Mouse (Mus musculus) lung, postnatal 25 days (tissue): Measurements from ENCODE around the gene Exosc5.

Experiments used
- DNase-seq: peaks from one replicate; pipeline ENCODE4 v3.0.0; 2022; ENCODE audit warnings: low spot score

Gene Exosc5

DNA sequence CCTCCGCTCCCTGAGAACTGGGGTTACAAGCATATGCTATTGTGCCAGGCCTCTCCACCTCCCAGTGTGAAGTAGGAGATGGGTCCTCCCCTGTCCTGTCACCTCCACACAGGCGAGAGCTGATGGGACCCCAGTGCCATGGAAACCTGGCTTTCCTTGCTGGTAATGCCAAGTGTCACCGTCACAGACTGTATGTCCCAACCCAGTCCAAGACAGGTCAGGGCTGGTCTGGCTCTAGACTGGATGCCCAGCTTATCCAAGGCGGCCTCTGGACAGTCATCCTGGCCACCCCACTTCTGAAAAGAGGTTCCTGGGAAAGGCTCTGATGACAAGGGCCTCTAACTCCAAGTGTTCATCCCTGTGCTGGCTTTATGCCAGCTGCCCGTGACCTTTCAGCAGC, 21.9 kb upstream of the Exosc5 start:
- DNase-seq: no peak

DNA sequence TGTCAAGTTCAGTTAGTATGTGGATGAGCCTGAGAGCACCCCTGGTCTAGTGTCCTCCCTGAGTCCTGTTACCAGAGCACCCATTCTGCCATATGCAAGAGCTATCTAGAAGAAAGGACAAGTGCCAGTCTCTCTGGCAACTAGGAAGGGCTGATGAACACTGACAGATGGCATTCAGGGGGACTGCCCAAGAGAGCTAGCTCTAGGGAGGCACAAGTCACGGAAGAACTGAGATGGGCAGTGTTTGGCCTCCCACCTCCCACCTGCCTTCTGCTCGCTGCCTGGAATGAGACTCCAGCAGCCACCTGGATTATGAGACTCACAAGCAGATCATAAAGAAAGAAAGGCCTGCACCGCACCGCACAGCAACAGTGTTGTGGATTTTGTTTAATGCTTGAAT, 19.2 kb upstream of the Exosc5 start:
- DNase-seq: no peak

GRCm38 (mm10) chr7:25644136-25644535, 14.8 kb upstream of the Exosc5 start:
- DNase-seq: no peak

DNA sequence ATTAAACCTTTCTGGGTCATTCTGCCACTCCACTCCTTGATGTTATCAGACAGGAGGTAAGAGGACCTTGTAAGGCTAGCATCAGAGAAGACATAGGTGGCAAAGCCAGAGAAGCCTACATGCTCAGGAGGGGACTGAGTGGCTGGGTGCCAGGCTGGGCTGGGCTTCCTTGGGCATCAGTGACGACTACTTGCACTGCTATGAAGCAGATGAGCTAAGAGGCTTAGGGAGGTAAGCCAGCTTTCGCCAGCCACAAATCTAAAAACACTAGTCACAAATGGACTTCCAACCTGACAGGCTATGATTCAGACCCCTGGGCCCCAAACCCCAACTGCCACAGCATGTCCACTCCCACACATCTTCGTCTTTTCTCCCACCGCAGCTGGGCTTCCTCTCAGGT, 14.3 kb upstream of the Exosc5 start:
- DNase-seq: no peak

GRCm38 (mm10) chr7:25645074-25645473, 13.9 kb upstream of the Exosc5 start:
- DNase-seq: no peak

DNA sequence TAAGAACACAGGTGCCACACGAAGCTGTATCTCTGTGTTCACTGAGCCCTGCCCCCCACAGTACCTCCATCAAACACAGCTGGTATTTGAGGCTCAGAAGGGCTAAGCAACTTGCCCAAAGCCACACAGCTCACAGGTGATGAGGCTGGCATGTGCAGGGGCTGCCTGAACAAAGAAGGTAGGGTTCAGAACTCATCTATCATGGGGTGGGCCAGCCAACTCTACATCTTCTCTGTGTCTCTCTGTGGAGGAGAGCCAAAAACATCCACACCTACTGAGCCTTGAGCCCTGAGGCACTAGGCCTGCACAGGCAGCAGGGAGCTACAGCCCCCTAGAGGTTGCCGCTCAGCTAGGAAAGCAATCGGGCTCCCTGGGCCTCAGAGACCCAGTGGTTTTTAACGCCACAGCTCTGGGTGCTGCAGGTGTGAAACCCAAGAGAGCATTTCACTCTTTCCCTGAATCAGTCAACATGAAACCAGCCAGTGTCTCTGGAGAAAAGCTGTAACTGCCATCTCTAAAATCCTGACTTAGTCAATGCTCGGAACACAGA, 11.3 kb upstream of the Exosc5 start:
- no peak for DNase-seq

- DNase-seq: peak; percentile 34
Measured at GRCm38 (mm10) chr7:25649839-25650238, 9.1 kb upstream of the Exosc5 start.

DNA sequence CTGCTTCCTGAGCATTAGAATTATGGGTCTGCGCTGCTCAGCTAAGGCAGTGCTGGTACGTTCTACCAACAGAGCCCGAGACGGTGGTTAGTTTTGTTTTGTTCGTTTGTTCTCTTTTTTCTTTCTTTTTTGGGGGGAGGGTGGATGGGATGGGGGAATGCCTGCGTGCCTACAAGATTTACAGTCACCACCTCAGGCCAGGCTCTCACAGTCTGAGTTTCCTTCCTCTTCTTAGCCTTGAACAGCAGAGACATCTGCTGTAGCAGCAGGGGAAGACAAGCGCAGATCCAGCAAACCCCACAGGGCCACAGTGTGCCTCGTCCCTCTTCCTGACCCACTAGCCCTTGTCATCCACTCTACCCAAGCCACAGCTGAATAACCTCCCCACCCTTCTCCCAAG, 7.7 kb upstream of the Exosc5 start:
- peak; percentile 46 for DNase-seq

GRCm38 (mm10) chr7:25652244-25652759, 6.7 kb upstream of the Exosc5 start:
- no peak for DNase-seq

GRCm38 (mm10) chr7:25655601-25656428, 3.1 kb upstream of the Exosc5 start:
- DNase-seq: no peak

DNA sequence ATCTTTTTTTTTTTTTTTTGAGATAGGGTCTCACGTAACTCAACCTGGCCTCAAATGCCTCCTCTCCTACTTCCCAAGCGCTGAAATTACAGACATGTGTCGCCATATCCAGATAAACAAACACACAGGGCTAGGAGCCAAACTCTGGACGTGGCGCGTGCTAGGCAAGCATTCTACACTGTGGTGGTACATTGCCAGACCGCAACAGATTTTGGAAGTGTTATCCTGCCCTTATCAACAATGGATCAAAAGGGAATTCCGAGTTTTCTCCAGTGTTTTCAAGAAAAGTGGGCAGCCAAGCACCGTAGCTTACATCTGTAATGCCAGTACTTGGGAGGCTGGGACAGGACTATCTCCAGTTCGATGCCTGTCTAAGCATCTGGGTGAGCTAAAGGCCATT, 1.2 kb upstream of the Exosc5 start:
- no peak for DNase-seq

GRCm38 (mm10) chr7:25666381-25666780, 7.4 kb downstream of the Exosc5 start:
- DNase-seq: no peak

GRCm38 (mm10) chr7:25669158-25669557, 10.2 kb downstream of the Exosc5 start:
- DNase-seq: no peak

DNA sequence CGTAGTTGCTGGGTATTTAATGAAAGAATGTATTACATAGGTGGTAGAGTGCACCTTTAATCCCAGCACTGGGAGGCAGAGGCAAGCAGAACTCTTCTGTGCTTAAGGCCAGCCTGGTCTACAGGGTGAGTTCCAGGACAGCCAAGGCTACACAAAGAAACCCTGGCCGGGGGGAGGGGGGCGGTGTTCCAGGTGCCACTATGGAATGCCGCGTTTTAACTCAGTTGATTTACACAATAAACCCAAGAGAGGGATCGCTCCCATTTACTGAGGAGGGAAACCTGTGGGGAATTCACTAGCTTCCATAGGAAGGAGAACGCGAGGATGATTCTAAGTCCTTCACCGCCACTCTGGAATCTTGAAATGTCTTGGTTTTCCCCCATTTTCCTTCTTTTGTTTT, 10.7 kb downstream of the Exosc5 start:
- DNase-seq: no peak

GRCm38 (mm10) chr7:25670096-25670495, 11.1 kb downstream of the Exosc5 start:
- no peak for DNase-seq

DNA sequence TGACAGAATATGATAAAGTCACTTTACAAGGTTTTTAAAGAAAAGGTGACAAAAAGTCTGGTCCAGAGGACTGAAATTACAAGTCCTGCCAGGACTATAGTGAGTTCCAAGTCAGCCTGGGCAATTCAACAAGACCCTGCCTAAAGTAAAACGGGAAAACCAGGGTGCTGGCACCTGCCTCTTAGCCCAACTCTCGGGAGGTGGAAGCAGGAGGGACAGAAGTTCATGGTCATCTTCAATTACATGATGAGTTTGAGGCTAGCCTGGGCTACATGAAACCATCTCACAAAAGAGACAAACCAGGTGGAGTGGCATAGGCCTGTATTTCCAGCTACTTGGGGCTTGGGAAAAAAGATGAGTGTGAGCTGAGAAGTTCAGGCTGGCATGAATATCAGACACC, 12.7 kb downstream of the Exosc5 start:
- DNase-seq: no peak

- DNase-seq: no peak
Measured at GRCm38 (mm10) chr7:25672442-25672841, 13.5 kb downstream of the Exosc5 start.

- DNase-seq: no peak
Measured at GRCm38 (mm10) chr7:25674297-25674696, 15.3 kb downstream of the Exosc5 start.

DNA sequence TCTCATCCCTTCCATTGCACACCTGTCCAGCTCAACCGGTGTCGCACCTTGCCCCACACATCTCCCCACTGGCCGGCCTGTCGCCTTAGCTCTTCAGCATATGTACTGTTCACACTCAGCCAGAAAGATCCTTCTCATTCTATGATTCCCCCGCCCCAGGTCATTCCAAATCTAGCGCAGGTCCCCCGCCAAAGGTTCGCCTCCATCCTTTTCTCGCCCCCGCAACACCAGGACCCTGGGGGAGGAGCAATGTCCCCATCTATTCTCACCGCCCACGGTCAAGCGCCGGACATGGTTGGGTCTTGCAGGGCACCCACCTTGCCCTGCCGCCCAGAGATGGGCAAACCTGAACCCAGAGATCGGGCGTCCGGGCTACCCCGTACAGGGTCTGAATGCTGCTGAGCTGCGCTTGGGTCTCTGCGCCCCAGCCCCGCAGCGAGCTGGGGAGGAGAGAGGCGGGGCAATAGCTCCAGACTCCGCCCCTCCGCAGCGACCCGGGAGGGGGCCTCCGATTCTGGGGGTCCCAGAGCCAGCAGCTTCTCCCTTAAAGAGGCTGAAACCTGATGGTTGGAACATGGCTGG, 15.8 kb downstream of the Exosc5 start, which contains the start of gene Tmem91:
Tmem91 (minus strand) TSS at position 448 of the 582 bp plus-strand sequence.
- DNase-seq: no peak

- DNase-seq: no peak
Measured at GRCm38 (mm10) chr7:25675405-25675804, 16.4 kb downstream of the Exosc5 start.

DNA sequence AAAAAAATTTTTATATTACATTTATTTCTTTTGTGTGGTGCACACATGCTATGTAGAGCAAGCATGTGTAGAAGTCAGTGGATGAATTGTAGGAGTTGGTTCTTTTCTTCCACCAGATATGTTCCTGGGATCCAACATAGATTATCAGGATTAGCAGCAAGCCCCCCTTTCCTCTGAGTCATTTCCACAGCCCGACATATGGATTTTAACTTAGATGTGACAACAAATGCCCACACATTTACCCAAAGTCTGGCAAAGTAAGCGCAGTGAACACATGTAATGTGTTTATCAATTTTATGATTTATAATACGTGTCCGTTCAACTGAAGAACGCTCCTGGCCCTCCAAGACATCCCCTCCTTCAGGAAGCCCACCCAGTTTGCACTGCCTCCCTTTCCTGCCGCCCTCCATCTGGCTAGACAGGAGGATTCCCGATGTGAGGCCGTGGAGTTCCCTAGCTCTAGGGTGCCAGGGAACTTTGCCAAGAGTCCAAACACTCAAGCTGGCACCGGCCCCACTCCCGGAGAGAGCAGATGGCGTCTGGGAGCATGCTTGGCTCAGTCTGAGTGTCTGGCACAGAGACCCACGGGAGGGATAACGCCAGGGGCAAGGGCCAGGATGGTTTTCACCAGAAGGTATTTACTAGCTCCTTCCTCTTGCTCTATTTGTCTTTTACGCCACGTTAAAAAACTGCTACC, 17.3 kb downstream of the Exosc5 start:
- DNase-seq: peak; percentile 87

- no peak for DNase-seq
Measured at GRCm38 (mm10) chr7:25677013-25677412, 18.0 kb downstream of the Exosc5 start.

DNA sequence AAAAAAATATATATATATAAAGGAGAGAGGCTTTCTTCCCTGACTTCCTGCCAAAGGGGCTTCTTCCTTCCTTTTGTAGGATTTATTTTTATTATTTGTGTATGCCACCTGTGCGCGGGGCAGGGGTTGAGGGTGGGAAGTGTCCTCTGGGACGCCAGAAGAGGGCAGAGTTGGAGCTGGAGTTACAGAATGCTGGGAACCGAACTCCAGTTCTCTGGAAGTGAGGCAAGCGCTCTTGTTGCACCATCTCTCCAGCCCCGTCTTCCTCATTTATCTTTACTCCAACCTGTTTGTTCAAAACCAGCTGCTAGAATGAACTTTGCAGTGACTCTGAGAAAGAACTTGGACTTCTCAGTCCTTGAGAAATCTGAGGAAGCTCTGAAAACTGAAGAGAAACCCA, 21.0 kb downstream of the Exosc5 start:
- peak; percentile 48 for DNase-seq
